Mouse (Mus musculus): Measurements from ENCODE around the gene Usp34.
"Not testable (repeated sequence)": the region's sequence is repeated elsewhere in the genome, so short reads cannot be mapped to it uniquely, and the experiment has no call there.

Usp34 gene

DNA sequence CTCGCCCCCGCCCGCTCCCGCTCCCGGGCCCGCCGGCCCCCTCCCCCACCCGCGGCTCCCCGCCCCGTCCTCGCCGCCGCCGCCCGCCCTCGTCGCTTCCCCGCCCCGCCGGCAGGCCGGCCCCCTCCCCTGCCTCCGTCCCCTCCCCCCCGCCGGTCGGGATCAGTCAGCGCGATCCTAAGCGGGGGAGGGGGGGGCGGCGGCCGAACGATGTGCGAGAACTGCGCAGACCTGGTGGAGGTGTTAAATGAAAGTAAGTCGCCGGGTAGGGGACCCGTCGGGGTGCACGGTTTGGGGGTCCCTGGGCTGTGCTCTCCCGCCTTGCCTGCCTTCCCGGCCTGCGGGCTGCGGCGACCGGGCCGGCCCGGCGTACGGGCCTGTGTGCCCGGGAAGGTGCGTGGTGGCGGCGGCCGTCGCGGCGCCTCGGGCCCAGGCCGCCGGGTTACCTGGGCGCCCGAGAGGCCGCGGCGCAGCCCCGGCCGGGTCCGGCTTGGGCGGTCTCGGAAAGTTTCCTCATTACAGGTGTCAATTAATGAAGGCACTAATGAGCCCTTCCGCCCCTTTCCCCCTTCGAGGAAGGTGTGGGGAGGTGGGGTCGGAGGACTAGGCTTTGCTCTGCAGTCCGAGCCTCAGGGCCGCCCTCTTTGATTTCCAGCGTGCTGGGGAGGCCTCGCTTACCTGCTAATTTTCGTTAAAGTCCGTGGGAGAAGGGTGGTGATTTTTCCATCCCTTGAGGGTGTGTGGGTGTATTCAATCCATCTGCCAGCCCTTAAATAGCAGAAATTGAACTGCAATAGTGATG is at the start of gene Usp34:
Gene Usp34, plus strand, starts transcription at position 132 of the 802 bp plus-strand sequence.
- DNase-seq (ENCODE audit: low spot score), result peak; percentile 49

DNA sequence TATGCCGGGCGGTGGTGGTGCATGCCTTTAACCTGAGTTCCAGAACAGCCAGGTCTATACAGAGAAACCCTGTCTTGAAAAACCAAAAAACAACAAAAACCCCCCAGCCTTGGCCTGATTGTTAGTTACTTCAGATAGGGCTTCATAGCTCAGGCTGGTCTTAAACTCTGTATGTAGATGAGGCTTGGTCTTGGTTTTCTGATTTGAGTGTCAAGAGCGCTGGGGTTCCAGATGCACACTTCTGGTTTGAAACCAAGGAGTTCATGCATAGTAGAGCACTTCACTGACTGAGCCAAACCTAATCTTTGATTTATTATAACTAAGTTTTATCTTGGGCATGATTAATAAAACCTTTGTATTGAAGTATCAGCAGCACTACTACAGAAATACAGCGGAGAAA is 47.6 kb upstream of the Usp34 start:
- DNase-seq (ENCODE audit: low spot score), result no peak

DNA sequence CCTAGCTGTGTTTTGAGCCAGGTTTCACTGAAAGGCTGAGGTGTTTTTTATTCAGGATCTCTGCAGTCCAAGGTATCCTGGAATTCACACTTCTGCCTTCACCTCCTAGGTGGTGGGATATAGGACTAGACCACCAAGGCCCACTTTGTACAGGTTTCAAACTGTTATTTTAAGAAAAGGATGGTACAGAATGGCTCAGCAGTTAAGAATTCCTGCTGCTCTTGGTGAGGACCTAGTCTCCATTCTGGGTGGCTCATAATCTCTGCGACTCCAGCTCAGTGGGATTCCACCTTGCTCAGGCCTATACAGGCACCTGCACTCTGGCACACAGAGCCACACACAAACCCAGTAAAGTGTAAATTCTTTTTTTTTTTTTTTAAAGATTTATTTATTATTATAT is 47.2 kb upstream of the Usp34 start:
- DNase-seq (ENCODE audit: low spot score), result no peak

DNA sequence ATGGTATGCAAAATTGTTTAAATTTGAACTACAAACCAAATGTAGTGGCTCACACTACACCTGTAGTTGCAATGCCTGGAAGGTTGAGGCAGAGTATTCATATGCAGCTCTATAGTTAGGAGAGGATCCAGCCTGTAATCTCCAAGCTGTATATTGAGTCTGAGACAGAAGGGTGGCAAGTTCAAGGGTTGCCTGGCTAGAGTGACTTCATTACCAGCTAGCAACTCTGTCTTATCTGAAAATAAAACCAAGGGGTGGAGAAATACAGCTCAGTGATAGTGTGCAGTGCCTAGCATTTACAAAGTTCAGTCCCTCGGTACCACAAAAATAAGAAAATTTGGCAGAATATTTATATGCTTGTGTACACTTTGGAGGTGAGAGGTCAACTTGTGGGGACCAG is 46.5 kb upstream of the Usp34 start:
- no peak for DNase-seq (ENCODE audit: low spot score)

DNA sequence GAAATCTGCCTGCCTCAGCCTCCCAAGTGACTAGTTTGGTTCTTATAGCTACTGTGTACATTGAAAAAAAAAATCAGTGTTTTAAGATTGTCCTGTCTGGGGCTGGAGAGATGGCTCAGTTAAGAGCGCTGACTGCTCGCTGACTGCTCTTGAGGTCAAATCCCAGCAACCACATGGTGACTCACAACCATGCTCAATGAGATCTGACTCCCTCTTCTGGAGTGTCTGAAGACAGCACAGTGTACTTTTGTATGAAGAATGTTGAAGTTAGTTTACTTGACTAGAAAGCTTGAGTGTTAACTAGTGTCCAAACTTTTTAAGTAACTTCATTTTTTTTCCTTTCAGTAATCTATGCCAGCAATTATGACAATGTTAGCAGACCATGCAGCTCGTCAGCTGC is 45.2 kb upstream of the Usp34 start:
- DNase-seq (ENCODE audit: low spot score), result no peak

DNA sequence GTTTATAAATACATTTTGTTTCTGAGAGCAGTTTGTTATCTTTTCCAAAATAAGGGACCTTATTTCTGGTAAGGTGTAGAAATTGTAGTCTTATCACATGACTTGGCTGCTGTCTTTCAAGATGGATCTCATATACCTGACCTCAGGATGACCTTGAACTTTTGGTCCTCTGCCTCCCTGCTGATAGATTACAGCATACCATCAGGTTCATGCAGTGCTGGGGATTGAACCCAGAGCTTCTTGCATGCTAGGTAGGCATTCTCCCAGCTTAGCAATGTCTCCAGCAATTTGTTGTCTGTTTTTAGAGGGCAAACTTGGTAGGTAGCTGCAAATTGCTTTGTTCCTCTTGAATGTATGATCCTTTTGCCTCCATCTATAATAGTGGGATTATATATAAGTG is 41.7 kb upstream of the Usp34 start:
- no peak for DNase-seq (ENCODE audit: low spot score)

DNA sequence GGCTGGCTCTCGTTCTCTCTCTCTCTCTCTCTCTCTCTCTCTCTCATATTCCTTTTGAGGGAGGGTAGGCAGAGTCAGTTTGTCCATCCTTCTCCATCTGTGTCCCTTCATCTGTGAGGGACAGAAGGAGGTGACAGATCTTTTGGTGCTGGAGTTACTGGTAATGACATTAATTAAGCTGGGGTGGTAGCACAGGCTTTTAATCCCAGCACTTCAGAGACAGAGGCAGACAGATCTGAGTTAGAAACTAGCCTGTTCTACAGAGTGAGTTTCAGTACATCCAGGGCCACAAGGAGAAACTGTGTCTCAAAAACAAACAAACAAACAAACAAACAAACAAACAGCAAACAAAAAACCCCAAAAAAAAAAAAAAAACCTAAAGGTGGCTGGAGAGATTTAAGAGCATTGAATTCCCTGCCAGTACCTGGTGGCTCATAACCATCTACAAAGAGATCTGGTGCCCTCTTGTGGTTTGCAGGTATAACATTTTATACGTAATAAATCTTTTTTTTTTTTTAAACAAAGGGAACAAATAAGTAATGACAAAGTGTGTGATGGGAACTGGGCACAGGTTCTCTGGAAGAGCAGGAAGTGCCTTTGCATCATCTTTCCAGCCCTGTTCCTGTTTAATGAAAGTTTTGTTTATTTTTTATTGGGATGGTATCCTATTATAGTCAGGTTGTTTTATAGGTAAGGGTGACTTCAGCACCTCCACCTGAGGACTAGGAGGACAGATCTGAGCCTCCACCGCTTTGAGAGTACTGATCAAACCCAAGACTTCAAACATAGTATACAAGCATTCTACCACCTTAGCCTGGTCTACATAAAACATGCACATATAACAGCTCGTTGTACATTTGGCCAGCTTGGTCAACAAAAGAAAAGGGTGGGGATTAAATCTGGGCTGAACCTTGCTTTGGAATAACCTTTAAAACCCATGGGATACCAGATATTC is 34.6 kb upstream of the Usp34 start:
- peak; percentile 27 for DNase-seq (ENCODE audit: low spot score)

DNA sequence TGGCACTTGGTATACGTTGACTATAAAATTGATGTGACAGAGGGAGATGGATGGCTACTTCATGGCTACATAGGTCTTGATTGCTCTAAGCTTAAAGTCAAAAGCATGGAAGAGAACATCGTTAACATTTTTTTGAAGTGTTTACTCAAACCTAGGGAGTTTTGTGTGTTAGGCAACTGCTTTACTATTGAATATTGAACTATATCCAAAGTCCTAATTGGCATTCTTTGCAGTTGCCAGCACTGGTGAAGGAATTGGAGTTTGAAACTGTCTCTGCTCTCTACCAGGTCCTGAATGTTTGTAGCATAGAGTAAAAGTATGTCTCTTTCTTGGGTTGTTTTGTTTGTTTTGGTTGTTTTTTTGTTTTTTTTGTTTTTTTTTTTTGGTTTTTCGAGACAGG is 30.9 kb upstream of the Usp34 start:
- DNase-seq (ENCODE audit: low spot score), result no peak

DNA sequence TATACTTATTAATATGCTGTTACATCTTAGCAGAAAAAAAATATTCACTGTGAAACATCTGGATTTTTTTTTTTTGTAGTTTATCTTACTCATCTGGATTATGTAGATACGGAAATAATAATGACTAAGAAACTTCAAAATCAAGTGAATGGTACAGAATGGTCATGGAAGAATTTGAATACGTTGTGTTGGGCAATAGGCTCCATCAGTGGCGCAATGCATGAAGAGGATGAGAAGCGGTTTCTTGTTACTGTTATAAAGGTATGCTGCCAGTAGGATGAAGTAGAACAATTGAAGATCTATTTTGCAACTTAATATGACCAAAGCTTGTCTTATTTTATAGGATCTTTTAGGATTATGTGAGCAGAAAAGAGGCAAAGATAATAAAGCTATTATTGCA is 22.2 kb upstream of the Usp34 start:
- DNase-seq (ENCODE audit: low spot score), result no peak

DNA sequence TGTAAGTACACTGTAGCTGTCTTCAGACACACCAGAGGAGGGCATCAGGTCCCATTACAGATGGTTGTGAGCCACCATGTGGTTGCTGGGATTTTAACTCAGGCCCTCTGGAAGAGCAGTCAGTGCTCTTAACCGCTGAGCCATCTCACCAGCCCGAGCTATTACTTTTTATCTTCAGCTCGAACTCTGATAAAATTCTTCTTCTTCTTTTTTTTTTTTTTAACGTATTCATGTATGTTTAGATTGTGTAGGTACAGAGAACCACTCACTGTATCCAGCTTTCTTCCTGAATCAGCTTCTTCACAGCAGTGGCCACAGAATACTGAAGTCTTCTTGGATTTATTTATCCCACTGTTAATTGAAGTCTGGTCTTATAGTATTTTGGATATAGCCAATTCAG is 17.8 kb upstream of the Usp34 start:
- DNase-seq (ENCODE audit: low spot score), result not testable (repeated sequence)

DNA sequence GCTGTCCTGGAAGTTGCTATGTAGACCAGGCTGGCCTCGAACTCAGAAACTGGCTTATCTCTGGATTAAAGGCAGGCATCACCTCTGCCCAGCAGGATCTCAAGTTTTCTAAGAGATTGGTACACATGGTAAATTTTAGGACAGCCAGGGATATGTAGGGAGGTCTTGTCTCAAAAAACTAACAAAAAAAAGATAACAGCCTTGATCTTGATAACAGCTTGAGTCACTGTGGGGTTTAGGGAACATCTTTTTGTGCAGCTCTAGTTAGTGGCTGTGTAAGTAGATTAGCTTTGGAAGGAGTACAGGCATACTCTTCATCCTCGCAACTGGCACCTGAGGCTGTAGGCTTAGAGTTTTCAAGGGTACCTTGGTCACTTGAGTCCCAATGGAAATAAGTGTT is 9.3 kb upstream of the Usp34 start:
- DNase-seq (ENCODE audit: low spot score), result no peak

DNA sequence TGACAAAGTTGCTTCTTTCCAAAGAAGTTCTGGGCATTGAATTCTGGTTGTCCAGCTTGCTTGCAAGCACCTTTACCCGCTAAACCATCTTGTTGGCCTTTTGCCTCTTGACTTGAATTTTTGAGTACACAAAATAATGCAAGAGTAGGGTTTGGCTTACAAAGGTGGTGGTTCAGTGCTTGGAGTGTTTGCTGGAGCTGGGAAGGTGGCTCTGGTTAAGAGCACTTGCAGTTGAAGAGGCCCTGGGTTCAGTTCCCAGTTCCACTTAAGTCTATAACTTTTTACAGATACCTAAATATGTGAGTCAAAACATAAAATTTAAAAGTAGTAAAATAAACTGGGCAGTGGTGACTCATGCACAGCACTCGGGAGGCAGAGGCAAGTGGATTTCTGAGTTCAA is 8.4 kb upstream of the Usp34 start:
- DNase-seq (ENCODE audit: low spot score), result no peak

DNA sequence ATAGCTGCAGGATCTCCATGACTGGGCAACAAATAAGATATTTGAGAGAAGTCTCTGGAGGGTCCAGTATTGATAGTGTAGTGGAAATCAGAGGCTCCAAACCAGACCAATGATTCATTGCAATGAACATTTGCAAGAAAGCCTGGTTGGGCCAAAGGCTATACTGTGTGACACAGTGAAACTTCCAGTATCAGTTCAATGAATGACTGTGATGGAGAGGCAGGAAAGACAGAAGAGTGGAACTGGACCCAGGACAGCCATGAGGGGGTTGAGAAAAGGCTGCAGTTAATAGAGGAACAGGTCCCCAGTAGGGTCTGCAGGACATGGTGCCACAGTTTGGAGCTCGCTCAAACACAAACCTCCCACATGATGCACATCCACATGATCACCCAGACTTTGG is 6.8 kb upstream of the Usp34 start:
- DNase-seq (ENCODE audit: low spot score), result no peak

DNA sequence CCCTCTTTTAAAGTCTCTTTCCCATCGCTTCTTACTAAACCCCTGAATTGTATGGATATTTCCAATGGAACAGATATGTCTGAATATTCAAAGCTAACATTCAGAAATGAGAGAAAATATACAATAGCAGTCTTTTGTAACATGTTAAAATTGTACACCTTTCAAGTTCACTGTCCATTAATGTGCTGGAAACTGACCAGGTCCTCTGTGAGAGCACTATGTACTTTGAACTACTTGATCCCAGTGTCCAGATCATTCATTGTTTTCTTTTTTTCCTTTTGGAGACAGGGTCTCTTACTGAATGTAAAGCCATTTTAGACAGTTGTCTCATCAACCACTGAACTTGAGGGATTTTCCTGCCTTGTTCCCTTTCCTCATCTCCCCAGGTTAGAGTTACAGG is 3.6 kb upstream of the Usp34 start:
- DNase-seq (ENCODE audit: low spot score), result no peak

DNA sequence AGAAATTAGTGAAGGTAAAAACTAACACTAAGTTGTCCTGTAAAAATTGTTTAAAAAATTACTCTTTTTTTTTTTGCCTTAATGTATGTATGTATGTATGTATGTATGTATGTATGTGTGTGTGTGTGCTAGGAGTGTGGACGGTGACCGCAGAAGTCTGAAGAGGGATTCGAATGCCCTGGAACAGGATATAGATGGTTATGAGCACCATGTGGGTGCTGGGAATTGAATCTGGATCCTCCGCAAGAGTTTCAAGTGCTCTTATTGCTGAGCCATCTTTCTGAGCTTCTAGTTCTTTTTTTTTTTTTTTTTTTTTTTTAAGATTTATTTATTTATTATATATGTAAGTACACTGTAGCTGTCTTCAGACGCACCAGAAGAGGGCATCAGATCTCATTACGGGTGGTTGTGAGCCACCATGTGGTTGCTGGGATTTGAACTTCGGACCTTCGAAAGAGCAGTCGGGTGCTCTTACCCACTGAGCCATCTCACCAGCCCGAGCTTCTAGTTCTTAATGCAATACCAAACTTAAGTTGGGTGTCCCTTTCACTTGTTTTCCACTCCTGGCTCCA is 1.5 kb upstream of the Usp34 start:
- DNase-seq (ENCODE audit: low spot score), result not testable (repeated sequence)

DNA sequence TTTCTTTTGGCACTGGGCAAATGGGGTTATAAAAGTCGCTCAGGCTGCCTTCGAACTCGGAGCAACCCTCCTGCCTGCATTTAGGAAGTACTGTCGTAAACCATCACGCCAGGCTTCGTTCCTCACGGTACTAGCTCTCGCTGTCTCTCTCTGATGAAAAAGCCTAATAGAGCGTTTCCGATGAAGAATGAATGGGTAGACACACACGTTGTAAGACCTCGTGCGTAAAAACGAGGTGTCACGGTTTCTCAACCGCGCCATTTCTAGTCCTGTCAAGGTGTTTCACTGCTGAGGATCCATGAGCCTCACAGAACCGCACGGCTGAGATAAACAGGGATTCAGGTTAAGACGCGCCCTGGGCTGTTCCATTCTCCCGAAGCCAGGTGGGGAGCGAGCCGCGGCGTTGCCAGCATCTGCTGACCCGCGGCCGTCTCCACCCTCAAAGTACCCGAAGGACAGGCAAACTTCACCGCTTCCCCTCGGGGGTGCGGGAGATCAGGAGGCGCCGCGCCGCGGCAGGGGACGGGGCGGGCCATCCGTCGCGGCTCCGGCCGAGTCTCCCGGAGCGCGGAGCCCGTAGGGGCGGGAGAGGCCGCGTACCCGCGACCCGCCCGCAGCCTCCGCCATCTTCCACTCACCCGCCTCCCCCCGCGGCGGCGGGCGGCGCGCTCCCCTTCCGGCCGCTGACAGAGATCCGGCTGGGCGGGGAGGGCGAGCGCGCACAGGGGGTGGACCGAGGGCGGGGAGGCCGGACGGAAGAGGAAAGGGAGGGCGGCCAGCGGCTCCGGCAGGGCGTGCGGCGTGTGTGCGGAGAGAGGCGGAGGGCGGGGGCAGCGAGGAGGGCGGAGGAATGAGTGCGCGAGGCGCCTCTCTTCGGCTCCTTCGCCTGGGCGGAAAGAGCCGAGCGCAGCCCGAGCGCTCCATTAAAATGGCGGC is 754 bp upstream of the Usp34 start:
- peak; percentile 95 for DNase-seq (ENCODE audit: low spot score)

DNA sequence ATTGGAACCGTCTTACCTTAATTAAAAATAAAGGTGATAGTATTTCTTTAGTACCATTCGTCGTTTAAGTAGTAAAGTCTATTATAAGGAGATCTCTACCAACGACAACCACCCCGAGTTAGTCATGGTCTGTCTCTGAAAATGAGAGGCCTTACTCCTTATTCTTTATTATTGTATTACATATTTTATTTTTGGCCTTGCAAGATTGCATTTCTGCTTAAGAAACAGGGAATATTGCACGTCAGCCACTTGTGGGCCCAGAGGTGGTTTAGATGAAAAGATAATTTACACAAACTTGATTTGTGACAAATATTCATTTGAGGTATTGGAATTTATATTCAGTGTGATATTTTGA is 848 bp downstream of the Usp34 start:
- no peak for DNase-seq (ENCODE audit: low spot score)

DNA sequence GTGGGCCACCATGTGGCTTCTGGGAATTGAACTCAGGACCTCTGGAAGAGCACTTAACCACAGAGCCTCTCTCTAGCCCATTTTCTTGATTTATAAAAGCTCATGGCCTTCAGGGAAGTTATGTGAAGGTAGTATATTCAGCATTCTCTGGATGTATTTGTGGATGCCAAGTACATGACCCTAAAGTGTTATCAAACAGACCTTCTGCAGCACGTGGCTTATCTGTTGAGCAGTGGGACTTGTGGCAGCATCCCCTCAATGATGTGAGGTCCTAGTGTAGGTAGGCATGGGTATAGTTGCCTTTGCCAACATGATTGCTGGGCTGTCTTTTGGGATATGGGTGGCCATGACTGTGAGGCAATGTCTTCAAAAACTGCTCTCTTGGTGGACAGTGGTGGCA is 6.8 kb downstream of the Usp34 start:
- no peak for DNase-seq (ENCODE audit: low spot score)

DNA sequence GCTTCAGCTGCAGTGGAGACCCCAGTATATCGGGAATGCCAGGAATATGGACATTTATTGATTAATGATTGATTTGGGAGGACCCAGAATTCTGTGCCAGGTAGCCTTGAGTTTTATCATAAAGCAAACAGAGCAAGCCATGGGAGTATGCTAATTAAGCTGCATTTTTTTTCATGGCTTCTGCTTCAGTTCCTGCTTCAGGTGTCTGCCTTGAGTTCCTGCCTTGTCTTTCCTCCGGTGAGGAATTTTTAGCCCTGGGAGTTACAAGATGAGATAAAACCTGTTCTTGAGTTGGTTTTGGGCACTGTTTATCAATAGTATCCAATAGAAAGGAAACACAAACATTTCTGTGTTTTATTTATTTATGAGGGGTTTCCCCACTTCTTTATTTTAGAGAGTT is 22.7 kb downstream of the Usp34 start:
- no peak for DNase-seq (ENCODE audit: low spot score)

DNA sequence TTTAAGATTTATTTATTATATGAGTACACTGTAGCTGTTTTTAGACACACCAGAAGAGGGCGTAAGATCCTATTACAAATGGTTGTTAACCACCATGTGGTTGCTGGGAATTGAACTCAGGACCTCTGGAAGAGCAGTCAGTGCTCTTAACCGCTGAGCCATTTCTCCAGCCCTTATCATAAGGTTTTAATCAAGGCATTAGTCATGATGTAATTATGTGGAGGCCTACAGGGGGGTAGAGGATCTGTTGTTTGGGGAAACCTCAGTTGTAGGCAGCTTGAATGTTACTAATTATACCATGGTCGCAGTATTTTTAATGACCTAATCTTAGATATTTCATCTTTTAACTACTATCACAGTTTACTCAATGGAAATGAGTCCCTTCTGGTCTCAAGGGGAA is 25.4 kb downstream of the Usp34 start:
- no peak for DNase-seq (ENCODE audit: low spot score)

DNA sequence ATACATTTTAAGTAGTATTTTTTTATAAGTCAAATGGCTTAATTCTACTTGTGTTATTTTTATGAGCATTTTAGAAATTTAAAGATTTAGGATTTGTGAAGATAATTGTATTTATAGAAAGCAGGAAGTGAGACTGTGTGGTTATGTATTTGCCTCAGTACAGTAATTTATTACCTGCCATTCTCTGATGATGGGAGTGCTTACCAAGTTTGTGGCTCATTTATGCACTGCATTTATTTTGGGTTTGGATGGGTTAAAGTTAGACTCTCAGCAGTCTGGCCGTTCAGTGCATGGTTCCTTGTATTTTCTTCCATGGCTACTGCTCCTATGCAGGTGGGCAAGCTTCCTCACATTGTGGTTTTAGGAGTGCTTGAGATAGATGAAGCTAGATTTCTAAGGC is 28.5 kb downstream of the Usp34 start:
- no peak for DNase-seq (ENCODE audit: low spot score)

DNA sequence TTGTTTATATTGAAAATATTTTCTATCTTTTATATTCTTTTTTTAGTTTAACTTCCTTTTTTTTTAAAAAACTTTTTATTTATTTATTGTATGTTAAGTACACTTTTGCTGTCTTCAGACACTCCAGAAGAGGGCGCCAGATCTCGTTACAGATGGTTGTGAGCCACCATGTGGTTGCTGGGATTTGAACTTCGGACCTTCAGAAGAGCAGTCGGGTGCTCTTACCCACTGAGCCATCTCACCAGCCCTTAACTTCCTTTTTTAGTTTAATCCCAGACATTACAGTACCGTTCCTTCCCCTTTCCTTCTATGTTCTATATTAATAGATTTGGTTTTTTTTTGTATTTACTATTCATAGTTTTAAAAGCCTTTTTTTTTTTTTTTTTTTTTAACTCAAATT is 50.5 kb downstream of the Usp34 start:
- not testable (repeated sequence) for DNase-seq (ENCODE audit: low spot score)

Measured in embryo, embryonic 10 days (tissue).